Mouse (Mus musculus): ENCODE measurements at regions not wholly inside any gene's neighbourhood (a gene's known extent, or its start where the extent isn't known, plus 50 kb on each side); places are given as distances from the start of the nearest gene placed in this dataset.

DNA sequence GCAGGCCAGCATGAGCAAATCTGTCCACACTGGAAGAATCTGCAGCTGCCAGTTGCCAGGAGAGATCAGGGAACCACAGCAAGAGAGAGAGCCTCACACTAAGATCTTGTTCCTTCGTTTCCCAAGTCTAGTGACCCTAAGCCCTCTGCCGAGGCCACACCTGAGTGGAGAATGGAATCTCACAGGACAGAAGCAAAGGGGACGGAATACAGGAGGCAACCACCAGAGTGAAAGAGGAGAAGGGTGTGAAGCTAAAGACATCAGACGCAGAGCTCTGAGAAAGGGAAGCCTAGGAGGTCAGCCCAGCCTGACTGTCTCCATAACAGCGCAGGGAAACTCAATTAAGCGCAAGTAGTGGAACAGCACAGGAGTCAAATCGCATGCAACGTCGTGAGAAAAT is 75.0 kb downstream of the Suds3 start:
- 75% methylated on average over 9 of the region's 9 CpGs for WGBS
- ATAC-seq (ENCODE audit: insufficient number of reproducible peaks, low FRiP score, low TSS enrichment, low read depth) (no peak), DNase-seq (ENCODE audit: low spot score) (no peak)
- no peak overlapping the region for H3K4me3 ChIP-seq (ENCODE audit: low read depth, low read length)
- H3K9ac ChIP-seq (ENCODE audit: low read length) = no peak overlapping the region
- no peaks in the 10 kb centered on the region for H3K36me3 ChIP-seq (ENCODE audit: control insufficient read depth, insufficient read depth, low read length)
- no peaks in the 10 kb centered on the region for H3K27me3 ChIP-seq (ENCODE audit: control insufficient read depth, insufficient read depth, low read length)
- no peaks in the 10 kb centered on the region for H3K9me3 ChIP-seq (ENCODE audit: control insufficient read depth, low read length)
- no peak overlapping the region for H3K27ac ChIP-seq (replicated peaks; ENCODE audit: low read depth, low read length)
- H3K4me2 ChIP-seq (ENCODE audit: low read depth, severe bottlenecking) = no peak overlapping the region
- no peaks in the 10 kb centered on the region for H3K4me1 ChIP-seq (ENCODE audit: control insufficient read depth, insufficient read depth, low read length)

- Histone ChIP-seq H3K4me1 (ENCODE audit: control insufficient read depth, insufficient read depth, low read length) (no peaks in the 10 kb centered on the region), H3K9ac (ENCODE audit: low read length) (no peak overlapping the region), H3K27ac (replicated peaks; ENCODE audit: low read depth, low read length) (no peak overlapping the region), H3K4me3 (ENCODE audit: low read depth, low read length) (no peak overlapping the region), H3K27me3 (ENCODE audit: control insufficient read depth, insufficient read depth, low read length) (no peaks in the 10 kb centered on the region), H3K4me2 (ENCODE audit: low read depth, severe bottlenecking) (no peak overlapping the region), H3K9me3 (ENCODE audit: control insufficient read depth, low read length) (no peaks in the 10 kb centered on the region), H3K36me3 (ENCODE audit: control insufficient read depth, insufficient read depth, low read length) (no peaks in the 10 kb centered on the region)
- ATAC-seq (ENCODE audit: insufficient number of reproducible peaks, low FRiP score, low TSS enrichment, low read depth) (no peak), DNase-seq (ENCODE audit: low spot score) (peak; percentile 38)
- WGBS = 21% methylated on average over 3 of the region's 3 CpGs
Observed at GRCm38 (mm10) chr5:117037261-117037660, 78.7 kb downstream of the Suds3 start.

DNA sequence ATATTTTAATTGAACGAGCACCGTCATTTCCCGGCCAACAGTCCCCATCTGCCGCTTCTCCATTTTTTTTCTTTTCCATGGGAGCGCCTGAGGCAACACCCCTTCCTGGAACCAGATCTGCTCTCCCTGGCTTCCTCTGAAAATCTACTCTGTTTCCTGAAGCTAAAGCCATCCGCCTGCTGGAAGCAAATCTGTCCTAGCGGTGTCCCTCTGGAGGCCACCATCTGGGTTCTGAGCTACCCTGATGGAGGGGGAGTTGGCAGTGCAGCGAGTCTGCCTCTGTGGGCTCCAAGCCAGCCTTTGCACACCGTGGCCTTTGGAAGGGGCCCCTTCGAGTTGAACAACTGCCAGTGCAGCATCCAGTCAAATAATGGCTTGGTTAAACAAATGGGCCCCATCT is 83.8 kb downstream of the Suds3 start:
- Histone ChIP-seq H3K9me3 (ENCODE audit: control insufficient read depth, low read length) (no peaks in the 10 kb centered on the region), H3K9ac (ENCODE audit: low read length) (no peak overlapping the region), H3K27ac (replicated peaks; ENCODE audit: low read depth, low read length) (no peak overlapping the region), H3K4me2 (ENCODE audit: low read depth, severe bottlenecking) (no peak overlapping the region), H3K4me1 (ENCODE audit: control insufficient read depth, insufficient read depth, low read length) (no peaks in the 10 kb centered on the region), H3K27me3 (ENCODE audit: control insufficient read depth, insufficient read depth, low read length) (no peaks in the 10 kb centered on the region), H3K4me3 (ENCODE audit: low read depth, low read length) (no peak overlapping the region), H3K36me3 (ENCODE audit: control insufficient read depth, insufficient read depth, low read length) (no peaks in the 10 kb centered on the region)
- ATAC-seq (ENCODE audit: insufficient number of reproducible peaks, low FRiP score, low TSS enrichment, low read depth) (no peak), DNase-seq (ENCODE audit: low spot score) (no peak)
- 85% methylated on average over 10 of the region's 10 CpGs for WGBS

DNA sequence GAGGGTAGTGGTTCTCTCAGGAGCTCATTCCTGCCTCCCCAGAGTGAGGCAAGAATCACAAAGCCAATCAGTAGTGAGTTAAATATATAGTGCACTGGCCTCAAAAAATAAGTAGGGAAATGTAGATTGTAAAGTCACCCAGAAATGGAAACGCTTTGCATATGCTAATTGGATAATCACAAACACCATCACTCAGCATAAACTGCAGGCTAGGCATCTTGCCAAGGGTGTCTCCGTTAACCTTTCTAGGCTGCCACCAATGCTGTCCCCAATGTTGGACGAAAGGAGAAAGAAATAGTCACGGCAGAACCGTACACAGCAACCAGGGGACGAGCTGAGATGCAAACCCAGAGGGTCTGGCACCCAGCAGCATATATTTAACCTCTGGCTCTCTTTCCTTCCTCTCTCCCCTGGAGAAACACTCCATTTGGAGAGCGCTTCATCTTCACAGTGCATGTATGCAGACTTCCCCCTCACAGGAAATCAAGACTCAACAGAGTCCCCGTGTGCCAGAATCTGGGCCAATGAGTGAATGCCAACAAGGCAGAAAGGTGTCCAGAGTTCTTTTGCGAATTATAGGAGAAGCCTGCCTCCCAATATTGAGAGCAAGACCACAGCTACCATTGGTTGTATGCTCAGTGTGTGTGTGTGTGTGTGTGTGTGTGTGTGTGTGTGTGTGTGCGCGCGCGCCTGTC is 90.1 kb downstream of the Suds3 start:
- ATAC-seq (ENCODE audit: insufficient number of reproducible peaks, low FRiP score, low TSS enrichment, low read depth) (no peak), DNase-seq (ENCODE audit: low spot score) (no peak)
- Histone ChIP-seq H3K27me3 (ENCODE audit: control insufficient read depth, insufficient read depth, low read length) (no peaks in the 10 kb centered on the region), H3K9ac (ENCODE audit: low read length) (no peak overlapping the region), H3K27ac (replicated peaks; ENCODE audit: low read depth, low read length) (no peak overlapping the region), H3K4me3 (ENCODE audit: low read depth, low read length) (no peak overlapping the region), H3K4me2 (ENCODE audit: low read depth, severe bottlenecking) (no peak overlapping the region), H3K4me1 (ENCODE audit: control insufficient read depth, insufficient read depth, low read length) (no peaks in the 10 kb centered on the region), H3K9me3 (ENCODE audit: control insufficient read depth, low read length) (no peaks in the 10 kb centered on the region), H3K36me3 (ENCODE audit: control insufficient read depth, insufficient read depth, low read length) (no peaks in the 10 kb centered on the region)
- WGBS = 89% methylated on average over 13 of the region's 13 CpGs

DNA sequence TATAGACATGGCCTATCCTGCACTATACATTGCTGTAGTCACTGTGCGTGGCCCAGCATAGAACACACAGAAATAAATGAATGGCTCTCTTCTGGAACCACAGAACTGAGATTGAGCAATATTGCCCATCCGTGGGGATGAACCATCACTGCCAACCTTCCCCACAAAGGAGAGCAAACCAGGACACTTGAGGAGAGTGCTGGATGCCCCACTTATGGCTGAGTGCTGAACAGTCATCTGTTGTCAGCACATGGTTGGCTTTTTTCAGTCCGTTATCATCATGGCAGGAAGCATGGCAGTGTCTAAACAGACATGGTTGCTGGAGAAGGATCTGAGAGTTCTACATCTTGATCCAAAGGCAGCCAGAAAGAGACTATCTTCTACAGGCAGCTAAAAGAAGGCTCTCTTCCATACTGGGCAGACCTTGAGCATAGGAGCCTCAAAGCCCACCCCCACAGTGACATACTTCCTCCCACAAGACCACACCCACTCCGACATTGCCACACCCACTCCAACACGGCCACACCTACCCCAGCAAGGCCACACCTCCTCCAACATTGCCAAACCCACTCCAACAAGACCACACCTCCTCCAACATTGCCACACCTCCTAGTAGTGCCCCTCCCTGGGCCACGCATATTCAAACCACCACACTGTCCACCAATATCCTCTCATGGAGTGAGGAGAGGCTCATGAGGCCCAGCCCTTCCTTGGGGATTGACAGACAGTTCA is 97.3 kb downstream of the Suds3 start:
- H3K4me2 ChIP-seq (ENCODE audit: low read depth, severe bottlenecking) = no peak overlapping the region
- no peaks in the 10 kb centered on the region for H3K9me3 ChIP-seq (ENCODE audit: control insufficient read depth, low read length)
- DNase-seq (ENCODE audit: low spot score) (no peak), ATAC-seq (ENCODE audit: insufficient number of reproducible peaks, low FRiP score, low TSS enrichment, low read depth) (no peak)
- no peak overlapping the region for H3K27ac ChIP-seq (replicated peaks; ENCODE audit: low read depth, low read length)
- WGBS = 85% methylated on average over 6 of the region's 6 CpGs
- no peaks in the 10 kb centered on the region for H3K27me3 ChIP-seq (ENCODE audit: control insufficient read depth, insufficient read depth, low read length)
- H3K9ac ChIP-seq (ENCODE audit: low read length) = no peak overlapping the region
- no peaks in the 10 kb centered on the region for H3K4me1 ChIP-seq (ENCODE audit: control insufficient read depth, insufficient read depth, low read length)
- no peaks in the 10 kb centered on the region for H3K36me3 ChIP-seq (ENCODE audit: control insufficient read depth, insufficient read depth, low read length)
- H3K4me3 ChIP-seq (ENCODE audit: low read depth, low read length) = no peak overlapping the region

DNA sequence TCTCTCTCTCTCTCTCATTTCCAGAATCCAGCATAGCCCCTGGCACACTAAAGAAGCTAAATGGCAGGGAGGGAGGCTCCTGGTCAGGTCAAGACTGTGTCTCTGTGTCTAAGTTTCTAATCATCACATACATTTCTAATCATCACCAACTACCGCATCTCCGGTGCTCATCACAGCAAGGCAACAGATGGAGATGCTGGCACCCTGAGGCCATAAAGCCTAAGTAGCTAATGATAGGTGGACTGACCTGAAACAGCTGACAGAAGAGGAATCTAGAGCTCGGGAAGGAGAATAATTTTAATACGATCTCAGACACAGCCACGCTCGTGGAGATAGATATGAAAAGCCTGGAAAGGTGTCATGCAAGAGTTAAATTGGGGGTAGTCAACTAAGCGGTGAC is 104.8 kb downstream of the Suds3 start:
- Histone ChIP-seq H3K27ac (replicated peaks; ENCODE audit: low read depth, low read length) (no peak overlapping the region), H3K27me3 (ENCODE audit: control insufficient read depth, insufficient read depth, low read length) (no peaks in the 10 kb centered on the region), H3K36me3 (ENCODE audit: control insufficient read depth, insufficient read depth, low read length) (no peaks in the 10 kb centered on the region), H3K4me3 (ENCODE audit: low read depth, low read length) (no peak overlapping the region), H3K9me3 (ENCODE audit: control insufficient read depth, low read length) (no peaks in the 10 kb centered on the region), H3K9ac (ENCODE audit: low read length) (no peak overlapping the region), H3K4me1 (ENCODE audit: control insufficient read depth, insufficient read depth, low read length) (no peaks in the 10 kb centered on the region), H3K4me2 (ENCODE audit: low read depth, severe bottlenecking) (no peak overlapping the region)
- WGBS = 90% methylated on average over 7 of the region's 7 CpGs
- no peak for ATAC-seq (ENCODE audit: insufficient number of reproducible peaks, low FRiP score, low TSS enrichment, low read depth)
- DNase-seq (ENCODE audit: low spot score) = no peak

DNA sequence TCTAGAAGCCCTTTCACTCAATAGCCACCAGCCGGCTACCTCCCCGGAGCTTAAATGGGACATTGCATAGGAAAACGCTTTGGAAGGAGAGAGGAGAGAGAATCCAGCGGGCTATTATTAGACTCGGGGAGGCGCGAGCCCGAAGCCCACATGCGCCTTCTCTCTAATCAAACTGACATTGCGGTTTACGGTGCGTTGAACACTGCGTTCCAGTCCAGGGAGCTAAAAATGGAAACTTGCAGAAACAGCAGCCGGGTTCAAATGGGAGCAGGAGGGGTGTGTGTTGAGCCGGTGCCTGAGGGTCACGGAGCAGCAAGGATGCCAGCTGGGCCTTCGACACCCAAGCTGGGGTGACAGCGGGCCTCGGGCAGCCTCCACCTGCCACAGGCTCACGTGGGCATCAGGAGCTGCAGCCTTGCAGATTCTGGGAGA is 115.1 kb downstream of the Suds3 start:
- WGBS = 80% methylated on average over 20 of the region's 20 CpGs

DNA sequence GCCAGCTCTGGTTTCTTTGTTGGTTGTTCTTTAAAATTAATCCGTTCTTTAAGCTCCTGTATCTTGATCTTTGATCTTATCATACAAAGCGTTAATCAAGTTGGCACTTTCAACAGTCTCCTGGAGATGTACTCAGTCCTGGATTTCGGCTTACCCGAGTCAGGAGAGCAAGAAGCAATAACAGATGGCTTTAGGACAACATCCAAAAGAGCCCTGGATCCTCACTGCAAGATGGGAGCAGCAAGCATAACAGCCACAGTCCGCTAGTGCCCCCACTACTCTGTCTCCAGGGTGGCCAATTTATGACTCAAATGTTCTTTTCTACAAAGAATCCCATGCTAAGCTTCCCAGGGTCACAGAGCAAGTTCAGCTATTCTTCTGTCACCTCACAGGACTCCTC is 121.4 kb downstream of the Suds3 start:
- no peak for ATAC-seq (ENCODE audit: insufficient number of reproducible peaks, low FRiP score, low TSS enrichment, low read depth)

More for the DNA sequence above, 115.1 kb downstream of the Suds3 start:
- Histone ChIP-seq H3K27ac (replicated peaks; ENCODE audit: low read depth, low read length) (no peak overlapping the region), H3K4me3 (ENCODE audit: low read depth, low read length) (no peak overlapping the region), H3K36me3 (ENCODE audit: control insufficient read depth, insufficient read depth, low read length) (no peaks in the 10 kb centered on the region), H3K9ac (ENCODE audit: low read length) (no peak overlapping the region), H3K4me1 (ENCODE audit: control insufficient read depth, insufficient read depth, low read length) (no peaks in the 10 kb centered on the region), H3K27me3 (ENCODE audit: control insufficient read depth, insufficient read depth, low read length) (no peaks in the 10 kb centered on the region), H3K9me3 (ENCODE audit: control insufficient read depth, low read length) (no peaks in the 10 kb centered on the region), H3K4me2 (ENCODE audit: low read depth, severe bottlenecking) (no peak overlapping the region)
- ATAC-seq (ENCODE audit: insufficient number of reproducible peaks, low FRiP score, low TSS enrichment, low read depth) (no peak), DNase-seq (ENCODE audit: low spot score) (no peak)

More for the DNA sequence above, 121.4 kb downstream of the Suds3 start:
- H3K9me3 ChIP-seq (ENCODE audit: control insufficient read depth, low read length) = no peaks in the 10 kb centered on the region
- no peaks in the 10 kb centered on the region for H3K27me3 ChIP-seq (ENCODE audit: control insufficient read depth, insufficient read depth, low read length)
- no peak overlapping the region for H3K9ac ChIP-seq (ENCODE audit: low read length)
- H3K4me3 ChIP-seq (ENCODE audit: low read depth, low read length) = no peak overlapping the region
- no peak overlapping the region for H3K27ac ChIP-seq (replicated peaks; ENCODE audit: low read depth, low read length)
- no peaks in the 10 kb centered on the region for H3K36me3 ChIP-seq (ENCODE audit: control insufficient read depth, insufficient read depth, low read length)
- WGBS = 63% methylated on average over 5 of the region's 5 CpGs
- H3K4me1 ChIP-seq (ENCODE audit: control insufficient read depth, insufficient read depth, low read length) = no peaks in the 10 kb centered on the region
- DNase-seq (ENCODE audit: low spot score) = no peak
- H3K4me2 ChIP-seq (ENCODE audit: low read depth, severe bottlenecking) = no peak overlapping the region

Data from limb, embryonic 11.5 days (tissue).